Mouse (Mus musculus): ENCODE measurements at regions not wholly inside any gene's neighbourhood (a gene's known extent, or its start where the extent isn't known, plus 50 kb on each side); places are given as distances from the start of the nearest gene placed in this dataset.

DNA sequence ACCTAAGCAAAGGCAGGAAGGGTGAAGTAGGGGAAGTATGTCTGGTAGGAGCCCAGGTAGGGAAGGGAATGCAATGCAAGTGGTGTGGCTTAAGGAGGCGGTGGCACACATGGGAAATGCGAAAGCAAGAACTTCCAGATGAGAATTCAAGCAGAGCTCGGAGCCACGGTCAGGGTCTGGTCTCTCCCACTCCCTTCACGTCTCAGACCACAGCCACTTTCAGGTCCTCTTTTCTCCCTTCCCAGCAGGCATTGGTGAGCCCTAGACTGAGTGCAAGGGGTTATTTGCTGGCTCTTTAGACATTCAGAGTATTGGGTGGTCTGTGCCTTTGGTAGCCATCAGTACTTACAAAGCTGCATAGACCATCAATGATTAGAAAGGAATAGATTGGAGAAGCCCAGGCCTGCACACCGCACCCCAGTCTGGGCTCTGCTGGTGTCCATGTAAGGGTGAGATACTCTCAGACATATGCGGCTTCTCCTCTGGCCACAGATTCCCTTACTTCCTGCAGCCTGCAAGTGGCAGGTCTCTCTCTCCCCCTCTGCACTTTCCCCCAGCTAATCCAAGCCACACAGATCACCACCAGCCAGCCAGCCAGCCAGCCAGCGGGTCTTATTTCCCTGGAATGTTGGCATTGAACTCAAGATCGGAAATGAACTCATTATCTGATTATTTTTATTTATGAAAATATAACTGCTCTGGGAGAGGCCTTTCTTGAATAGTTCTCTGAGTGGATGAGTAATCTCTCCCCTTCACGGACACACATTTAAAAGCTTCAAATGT is 113.6 kb downstream of the Zfp36l2 start:
- no peak for DNase-seq (ENCODE audit: low spot score in 2 of 2)

DNA sequence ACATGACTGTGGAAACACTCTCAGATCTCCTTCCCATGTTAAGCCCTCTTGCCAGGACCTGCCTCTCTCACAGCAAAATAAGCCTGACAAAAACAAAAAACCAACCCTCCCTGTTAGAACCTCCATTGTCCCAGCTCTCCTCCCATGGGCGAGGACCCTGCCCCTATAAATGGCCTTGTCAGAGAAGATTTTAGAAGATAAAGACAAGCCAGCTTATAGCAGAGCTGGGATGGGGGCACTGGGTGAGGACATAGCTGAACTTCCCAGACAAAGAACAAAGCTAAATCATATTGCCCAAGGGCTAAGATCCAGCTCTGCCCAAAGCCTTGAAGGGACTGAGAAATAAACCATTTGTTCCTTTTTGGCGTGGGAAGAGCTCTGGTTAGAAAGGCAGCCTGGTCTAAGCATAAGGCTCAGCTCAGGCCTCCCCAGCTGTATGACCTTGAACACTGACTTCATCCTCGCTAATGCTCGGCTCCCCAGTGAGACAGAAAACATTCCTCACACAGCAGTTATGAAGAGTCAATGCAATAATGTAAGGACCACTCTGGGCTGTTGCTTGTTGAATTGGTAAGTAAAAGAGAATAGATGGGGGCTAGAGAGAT is 115.2 kb downstream of the Zfp36l2 start:
- DNase-seq (ENCODE audit: low spot score in 2 of 2): no peak

DNA sequence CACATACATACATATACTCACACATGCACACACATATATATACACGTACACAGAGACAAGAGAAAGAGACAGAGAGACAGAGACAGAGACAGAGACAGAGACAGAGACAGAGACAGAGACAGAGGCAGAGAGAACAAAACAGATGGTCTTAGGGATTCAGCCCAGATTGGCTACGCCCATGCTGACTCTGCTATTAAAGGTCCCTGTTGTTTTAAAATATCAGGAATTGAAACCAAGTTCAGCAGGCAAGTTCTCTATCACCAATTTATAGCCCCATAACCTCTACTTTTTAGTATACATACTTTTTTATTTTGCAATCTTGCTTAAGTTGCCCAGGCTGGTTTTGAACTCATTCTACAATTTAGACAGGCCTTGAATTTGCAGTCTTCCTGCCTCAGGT is 115.9 kb downstream of the Zfp36l2 start:
- DNase-seq (ENCODE audit: low spot score in 2 of 2): no peak

DNA sequence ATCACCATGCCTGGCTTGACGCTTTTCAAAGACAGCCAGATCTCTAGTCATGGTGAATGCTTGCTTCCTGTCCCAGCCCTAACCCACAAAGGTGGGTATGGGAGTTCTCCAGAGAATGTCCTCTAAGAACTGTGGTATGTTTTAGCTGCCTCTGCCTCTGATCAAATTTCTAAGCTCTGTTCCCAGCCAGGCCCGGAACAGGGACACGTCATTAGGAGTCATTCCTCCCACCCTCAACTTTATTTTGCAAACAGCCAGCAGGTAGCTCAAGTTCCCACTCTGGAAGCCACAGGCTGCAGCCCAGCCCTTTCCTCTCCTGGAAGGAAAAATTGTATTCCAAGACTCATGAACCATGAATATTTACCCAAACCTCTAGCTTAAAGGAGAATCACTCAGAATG is 117.2 kb downstream of the Zfp36l2 start:
- DNase-seq (ENCODE audit: low spot score in 2 of 2): no peak

DNA sequence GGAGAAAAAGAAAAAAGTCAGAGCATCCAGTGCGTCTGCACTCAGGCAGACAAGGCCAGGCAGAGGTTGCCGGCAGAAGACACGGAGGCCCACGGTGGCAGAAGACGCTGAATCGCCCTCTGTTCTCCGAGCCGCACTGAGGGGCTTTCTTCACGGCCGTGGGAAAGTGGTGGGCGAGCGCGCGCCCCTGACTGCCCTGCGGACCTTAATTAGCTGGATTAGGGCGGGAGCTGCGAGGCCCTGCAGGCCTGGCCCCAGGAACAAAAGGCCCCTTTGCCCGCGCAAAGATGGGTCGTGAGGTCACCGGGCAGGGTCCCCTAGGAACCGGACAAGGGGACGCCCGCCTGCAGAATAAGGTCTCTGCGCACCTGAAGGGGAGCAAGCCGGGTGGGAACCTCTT is 120.6 kb downstream of the Zfp36l2 start:
- no peak for DNase-seq (ENCODE audit: low spot score in 2 of 2)

DNA sequence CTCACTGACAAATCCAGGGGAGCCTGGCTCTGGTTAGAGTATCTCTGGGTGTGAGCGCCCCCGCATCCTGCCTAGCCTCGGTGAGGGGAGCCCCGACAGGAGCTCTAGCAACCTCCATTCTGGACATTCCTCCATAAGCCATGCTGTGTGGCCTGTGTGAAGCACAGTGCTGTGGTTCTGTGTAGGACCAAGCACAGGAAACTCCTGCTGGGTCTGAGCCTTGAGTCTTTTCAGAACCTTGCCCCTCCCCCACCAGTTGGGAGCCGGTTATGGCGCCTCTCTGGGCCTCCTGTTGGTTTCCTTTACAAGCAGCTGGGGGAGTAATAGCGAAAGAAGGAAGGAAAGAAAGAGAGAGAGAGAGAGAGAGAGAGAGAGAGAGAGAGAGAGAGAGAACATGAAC is 124.0 kb downstream of the Zfp36l2 start:
- DNase-seq (ENCODE audit: low spot score in 2 of 2): no peak

DNA sequence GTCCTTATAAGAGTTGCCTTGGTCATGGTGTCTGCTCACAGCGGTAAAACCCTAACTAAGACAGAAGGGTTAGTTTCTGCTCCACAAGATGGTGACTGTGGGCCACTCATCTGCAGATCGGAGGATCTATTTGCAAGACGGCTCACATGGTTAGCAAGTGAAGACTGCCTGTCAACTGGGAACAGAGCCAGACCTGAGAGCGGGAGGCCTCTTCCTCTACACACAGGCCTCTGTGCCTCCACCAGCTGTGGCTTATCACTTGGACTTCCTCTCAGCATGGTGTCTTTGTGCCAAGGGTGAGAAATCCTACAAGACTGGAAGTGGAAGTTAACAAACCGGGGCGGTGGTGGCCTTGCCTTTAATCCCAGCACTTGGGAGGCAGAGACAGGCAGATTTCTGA is 126.1 kb downstream of the Zfp36l2 start:
- DNase-seq (ENCODE audit: low spot score in 2 of 2): peak in 1 of 2 experiments; percentile 39

DNA sequence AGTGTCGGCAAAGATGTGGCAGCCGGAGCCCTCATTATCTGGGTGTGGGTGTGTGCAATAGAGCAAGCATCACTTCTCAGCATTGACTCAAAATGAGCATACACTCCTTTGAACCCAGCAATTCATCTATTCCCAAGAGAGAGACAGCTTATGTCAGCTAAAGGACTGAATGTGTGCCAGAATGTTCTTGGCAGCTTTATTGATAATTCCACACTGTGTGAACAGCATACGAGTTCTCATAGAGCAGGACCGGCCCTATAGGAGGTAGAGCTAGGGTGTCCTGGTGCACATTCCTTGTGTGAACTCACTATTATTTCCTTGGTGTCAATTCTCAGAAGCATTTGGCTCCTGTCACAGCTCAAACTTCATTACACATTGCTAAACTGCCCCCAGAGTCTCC is 131.3 kb downstream of the Zfp36l2 start:
- DNase-seq (ENCODE audit: low spot score in 2 of 2): no peak

DNA sequence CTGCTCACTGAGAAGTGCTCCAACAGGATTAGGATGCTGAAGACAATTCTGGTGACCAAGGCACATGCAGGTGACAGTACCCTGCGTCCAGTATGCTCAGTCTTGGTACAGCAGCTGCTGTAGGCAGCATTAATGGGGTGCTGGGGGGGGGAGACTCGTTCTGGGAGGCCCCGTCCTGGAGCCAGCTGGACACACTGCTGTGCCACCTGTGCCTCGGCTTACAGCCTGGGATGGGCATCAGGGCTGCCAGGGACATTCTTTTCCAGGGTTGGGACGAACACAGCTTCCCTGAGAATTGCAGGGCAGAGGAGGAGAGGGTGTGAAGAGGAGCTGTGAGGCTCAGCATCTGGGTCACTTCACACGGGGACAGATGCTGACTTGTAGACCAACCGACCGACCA is 135.3 kb downstream of the Zfp36l2 start:
- no peak for DNase-seq (ENCODE audit: low spot score in 2 of 2)

DNA sequence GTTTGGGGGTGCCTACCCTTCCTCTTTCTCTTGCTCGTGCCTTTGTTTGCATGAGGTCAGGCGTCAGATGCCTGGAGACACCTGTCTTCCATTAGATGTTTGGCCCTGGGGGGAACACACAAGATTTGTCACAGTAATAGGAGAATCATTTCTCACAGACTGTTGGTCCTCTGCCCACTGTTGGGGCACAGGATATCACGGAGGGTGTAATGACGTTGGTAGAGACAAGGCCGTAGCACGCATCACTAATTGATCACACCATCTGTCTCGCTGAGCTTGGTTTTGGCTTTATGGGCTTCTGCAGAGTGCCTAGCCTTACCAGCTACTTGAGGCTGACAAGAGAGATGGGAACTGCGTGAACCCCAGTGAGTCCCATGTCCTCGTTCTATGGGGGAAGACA is 136.5 kb downstream of the Zfp36l2 start:
- DNase-seq (ENCODE audit: low spot score in 2 of 2): no peak

DNA sequence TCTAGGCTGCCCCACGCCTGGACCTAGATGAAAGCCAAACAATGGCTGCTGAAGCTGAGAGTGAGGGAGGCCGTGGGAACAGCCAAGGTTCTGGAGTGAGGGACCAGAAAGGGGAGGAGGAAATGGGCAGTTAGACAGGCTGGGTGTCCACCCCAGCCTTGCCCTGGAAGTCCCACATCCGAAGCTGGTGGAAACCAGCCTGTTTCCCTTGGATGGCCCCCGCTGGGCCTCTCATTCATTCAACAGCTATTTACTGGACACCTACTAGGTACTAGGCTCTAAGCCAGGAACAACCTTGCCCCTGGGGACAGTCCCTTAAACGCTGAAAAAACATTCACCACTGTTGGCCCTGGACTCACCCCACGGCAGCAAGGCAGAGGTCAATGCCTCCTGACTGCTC is 139.2 kb downstream of the Zfp36l2 start:
- DNase-seq (ENCODE audit: low spot score in 2 of 2): no peak

DNA sequence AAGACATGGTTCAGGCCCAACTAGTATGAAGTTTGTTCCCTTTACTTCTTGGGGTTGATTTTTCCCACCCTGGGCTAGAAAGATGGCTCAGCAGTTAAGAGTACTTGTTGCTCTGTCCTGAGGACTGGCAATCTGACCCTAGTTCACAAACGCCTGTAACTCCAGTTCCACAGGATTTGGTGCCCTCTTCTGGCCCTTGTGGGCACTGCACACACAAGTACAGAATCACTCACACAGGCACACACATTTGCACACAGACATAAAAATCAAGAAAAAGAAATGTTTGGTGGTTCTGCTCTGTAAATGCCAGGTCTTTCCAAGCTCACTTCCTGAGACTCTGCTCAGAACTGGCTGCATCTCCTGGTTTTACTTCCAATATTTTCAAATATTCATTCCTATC is 140.2 kb downstream of the Zfp36l2 start:
- DNase-seq (ENCODE audit: low spot score in 2 of 2): no peak

DNA sequence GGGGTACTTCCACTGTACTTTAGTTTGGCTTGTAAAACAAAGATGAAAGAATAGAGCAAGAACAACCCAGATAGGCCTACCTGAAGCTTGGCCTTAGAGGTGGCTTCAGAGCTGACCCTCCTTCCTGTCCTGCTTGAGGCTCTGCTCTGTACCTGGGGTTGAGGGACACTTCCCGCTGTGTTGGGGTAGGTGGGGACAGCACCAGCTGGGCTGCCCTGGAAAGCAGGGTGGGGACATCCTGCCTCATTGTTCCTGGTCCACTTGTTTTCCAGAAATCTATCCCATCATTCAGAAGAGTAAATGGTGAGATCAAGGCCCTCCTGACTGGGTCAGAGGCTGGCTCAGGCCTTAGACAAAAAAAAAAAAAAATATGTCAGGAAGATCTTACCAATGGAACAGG is 141.9 kb downstream of the Zfp36l2 start:
- no peak for DNase-seq (ENCODE audit: low spot score in 2 of 2)

DNA sequence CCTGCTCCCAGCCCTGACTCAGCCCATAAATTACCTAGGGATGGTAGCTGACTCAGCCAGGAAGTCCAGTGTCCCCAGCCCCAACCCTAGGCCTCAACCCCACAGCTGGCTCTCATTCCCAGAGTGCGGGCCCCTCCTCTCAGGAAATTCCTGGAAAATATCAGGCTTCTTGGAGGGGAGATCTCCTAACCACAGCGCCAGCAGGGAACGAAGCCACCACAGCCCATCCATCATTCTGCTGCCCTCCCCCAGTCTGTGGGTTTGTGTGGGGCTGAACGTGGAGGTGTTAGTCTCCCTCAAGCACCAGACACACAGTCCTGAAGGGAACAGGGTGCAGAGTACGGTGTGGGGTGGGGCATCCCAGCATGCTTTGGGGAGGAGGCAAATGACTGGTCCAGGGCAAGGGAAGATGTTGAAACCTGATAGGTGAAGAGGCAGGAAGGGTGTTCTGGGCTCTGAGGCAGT is 143.2 kb downstream of the Zfp36l2 start:
- DNase-seq (ENCODE audit: low spot score in 2 of 2): no peak

DNA sequence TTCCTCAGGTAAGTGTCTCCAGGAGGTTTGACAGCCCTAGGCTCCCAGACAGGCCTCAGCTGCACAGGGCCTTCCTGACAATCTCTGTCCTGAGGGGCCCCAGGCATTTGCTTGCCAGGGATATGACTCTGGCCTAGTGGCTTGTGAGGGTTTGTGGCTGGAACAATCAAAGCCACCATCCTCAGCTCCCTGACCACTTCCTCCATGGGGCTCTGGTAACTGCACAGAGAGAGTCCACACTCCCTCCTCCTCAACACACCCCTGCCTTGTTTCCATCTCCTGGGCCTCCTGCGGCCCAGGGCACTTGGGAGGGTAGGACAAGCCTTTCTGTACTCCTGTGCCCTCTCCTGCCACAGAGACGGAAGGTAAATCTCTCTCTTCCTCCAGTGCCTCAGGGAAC is 144.6 kb downstream of the Zfp36l2 start:
- no peak for DNase-seq (ENCODE audit: low spot score in 2 of 2)

DNA sequence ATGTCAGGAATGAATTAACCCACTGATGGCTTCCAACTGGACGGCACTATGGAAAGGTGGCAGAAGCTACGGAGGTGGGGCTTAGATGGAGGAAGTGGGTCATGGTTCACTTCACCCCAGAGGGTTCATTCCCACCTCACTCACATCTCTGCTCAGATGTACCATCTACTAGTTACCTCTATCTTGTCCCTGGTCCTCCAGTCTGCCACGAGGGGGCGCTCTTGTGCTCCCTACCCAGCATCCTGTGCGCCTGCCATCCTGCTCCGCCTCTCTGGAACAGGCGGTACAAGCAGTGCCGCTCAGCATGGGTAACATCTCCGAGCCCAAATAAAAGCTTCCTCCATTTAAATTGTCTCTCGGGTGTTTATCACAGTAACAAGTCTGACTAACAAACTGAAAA is 148.3 kb downstream of the Zfp36l2 start:
- no peak for DNase-seq (ENCODE audit: low spot score in 2 of 2)

DNA sequence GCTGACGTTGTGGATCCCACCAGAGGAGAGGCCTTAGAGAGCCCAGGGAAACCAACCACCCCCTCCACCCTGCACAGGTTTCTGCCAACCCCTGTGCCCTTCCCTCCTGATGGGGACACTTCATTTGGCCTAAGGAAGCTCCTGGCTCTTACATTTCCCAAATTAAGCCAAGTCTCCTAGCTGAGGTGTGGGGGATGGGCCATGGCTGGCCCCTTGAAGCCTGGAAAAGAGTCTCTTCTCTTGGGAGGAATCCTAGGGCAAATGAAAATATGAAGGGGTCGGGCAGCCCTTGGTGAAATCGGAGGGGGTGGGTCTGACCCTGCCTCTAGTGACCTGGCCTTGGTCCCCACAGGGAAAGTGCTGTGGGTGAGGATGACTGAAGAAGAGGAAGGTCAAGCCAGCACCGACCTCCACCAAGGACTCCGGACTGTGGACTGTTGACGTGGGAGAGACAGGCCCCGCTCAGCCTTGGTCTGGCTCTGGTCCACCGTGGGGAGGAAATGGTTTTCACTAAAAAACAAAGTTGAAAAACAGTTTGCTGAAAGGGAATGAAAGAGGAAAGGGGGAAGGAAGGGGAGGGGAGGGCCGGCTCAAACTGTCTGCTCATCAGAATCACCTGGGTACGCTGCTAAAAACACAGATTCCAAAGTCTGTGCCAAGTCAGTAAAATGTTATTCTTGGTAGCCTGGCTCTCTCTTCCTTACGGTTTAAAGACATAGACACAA is 150.0 kb downstream of the Zfp36l2 start:
- DNase-seq (ENCODE audit: low spot score in 2 of 2): no peak

DNA sequence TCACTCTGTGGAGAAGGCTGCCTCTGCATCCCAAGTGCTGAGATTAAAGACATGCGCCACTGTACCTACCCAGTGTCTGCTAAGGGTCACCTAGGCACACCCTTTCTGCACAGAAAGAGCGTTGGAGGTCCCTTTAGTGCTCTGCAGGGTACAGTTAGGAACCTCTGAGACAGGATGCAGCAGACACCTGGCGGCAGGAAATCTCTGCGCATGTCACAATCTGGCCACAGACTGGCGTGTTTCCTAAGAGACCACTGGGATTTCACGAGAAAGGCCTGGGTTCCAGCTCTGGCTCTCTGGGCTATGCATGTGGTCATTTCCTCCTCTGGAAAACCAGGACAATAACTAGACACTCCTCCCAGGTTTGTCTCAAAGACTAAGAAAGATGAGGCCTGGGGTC is 151.7 kb downstream of the Zfp36l2 start:
- DNase-seq (ENCODE audit: low spot score in 2 of 2): no peak

DNA sequence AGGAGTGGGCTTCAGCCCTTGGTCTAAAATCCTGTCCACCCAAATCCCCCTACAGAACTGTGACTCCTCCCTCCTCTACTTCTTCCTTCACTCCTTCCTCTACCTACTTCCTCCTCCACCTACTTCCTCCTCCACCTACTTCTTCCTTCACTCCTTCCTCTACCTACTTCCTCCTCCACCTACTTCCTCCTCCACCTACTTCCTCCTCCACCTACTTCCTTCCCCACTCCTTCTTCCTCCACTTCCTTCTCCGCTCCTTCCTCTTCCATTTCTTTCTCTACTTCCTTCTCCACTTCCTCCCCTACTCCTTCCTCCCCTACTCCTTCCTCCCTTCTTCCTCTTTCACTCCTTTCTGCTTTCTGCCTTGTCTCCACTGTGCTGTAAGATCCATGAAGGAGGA is 152.9 kb downstream of the Zfp36l2 start:
- DNase-seq (ENCODE audit: low spot score in 2 of 2): no peak

DNA sequence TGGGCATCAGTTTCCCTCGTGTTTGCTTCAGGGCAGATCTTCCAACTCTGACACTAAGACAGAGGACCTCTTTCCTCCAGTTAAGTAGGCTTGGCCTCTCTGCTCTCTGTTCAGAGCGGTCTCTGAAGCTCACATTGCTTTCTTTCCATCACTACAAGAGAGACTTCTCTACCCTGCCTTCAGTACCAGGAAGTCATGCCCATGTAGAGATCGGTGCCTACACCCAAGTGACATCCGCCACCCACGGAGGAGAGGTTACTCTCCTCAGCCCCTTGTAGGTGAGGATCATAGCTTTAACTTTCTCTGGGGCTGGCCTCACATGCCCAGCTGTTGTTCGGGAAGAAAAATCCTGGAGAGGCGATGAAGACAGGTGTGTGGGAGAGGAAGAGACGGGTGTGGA is 155.3 kb downstream of the Zfp36l2 start:
- no peak for DNase-seq (ENCODE audit: low spot score in 2 of 2)

DNA sequence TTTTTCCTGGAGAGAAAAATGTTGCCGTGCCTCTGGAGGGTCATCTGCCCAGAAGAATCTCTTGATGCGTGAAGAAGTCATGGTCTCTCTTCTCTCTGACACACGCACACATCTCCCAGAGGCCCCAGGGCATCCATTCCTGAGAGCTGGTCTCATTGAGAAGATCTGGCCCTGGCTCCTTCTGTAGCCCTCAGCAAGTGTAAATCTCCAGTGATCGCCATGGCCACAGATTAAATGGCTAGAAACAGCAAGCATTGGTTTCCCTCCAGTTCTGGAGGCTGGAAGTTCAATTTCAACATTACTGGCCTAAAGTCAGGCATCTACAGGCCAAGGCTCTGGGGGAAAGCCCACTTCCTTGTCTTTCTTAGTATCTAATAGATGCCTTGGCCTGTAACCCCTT is 155.9 kb downstream of the Zfp36l2 start:
- no peak for DNase-seq (ENCODE audit: low spot score in 2 of 2)

DNA sequence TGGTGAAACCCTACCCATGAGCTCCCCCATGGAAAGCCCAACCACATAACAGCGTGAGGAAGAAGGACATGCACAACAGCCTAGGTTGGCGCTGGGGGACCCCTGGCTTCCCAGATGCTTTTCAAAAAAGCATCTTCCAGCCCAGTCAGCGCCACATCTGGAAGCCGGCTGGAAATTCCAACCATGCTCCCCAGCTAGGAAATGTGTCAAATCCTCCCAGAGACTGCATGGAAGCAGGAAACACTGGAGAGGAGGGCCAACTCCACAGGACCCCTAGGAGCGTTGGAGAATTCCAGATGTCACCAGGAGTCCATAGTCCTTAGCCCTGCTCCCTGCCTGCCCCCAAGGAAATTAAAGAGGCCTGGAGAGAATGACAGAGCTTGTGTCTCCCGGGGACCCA is 156.4 kb downstream of the Zfp36l2 start:
- DNase-seq (ENCODE audit: low spot score in 2 of 2): no peak

DNA sequence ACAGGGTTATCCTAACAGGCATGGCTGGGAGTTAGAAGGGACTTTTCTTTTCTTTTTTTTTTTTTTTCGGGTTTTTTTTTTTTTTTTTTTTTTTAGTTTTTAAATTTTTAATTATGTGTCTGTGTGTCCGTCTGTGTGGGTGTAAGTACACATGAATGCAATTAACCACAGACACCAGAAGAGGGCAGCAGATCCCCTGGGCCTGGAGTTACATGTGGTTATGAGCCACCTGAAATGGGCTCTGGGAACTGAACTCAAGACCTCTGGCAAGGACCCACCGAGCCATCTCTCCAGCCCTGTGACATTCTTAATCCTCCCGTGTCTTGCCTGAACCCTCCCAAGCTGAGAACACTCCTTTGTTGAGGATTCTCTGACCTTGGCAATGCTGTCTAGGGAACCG is 157.0 kb downstream of the Zfp36l2 start:
- no peak for DNase-seq (ENCODE audit: low spot score in 2 of 2)

Measured in spleen, postnatal 4 days (tissue).